Mouse (Mus musculus): Measurements from ENCODE around the gene Trpv2.
"Not testable (repeated sequence)": the region's sequence is repeated elsewhere in the genome, so short reads cannot be mapped to it uniquely, and the experiment has no call there.

Trpv2 gene

GRCm38 (mm10) chr11:62649803-62650202, 75.5 kb downstream of the Trpv2 start:
- not testable (repeated sequence) for DNase-seq
